Mouse (Mus musculus) forebrain, postnatal 0 days (tissue): ENCODE measurements around the gene Fyn. TPM values are rescaled to one million over a fixed set of nuclear protein-coding genes. Genes with fewer than 3 reads are reported as not detected.

ENCODE experiments used
- ATAC-seq: fragments of 200-750 bp; cut with Nextera tagmentation; 2 replicates; pipeline ENCODE4 v1.8.0; 2017; ENCODE audit warnings: mild to moderate bottlenecking, moderate library complexity
- DNase-seq: peaks from one replicate; pipeline ENCODE4 v3.0.0-alpha.2; 2015
- H3K27ac ChIP-seq: fragments of 300-500 bp; sonication (generic); 2 replicates; pipeline ENCODE4 v1.5.1; 2014; ENCODE audit warnings: low read depth, mild to moderate bottlenecking, antibody characterized with exemption, low read length, moderate library complexity, mixed read lengths
- H3K27me3 ChIP-seq: fragments of 300-500 bp; sonication (generic); 2 replicates; pipeline ENCODE4 v1.6.1; 2014; ENCODE audit warnings: mild to moderate bottlenecking, low read length, mixed read lengths; ENCODE audit not compliant: insufficient read depth
- H3K36me3 ChIP-seq: fragments of 300-500 bp; sonication (generic); 2 replicates; pipeline ENCODE4 v1.6.1; 2014; ENCODE audit warnings: mild to moderate bottlenecking, moderate library complexity; ENCODE audit not compliant: insufficient read depth
- H3K4me1 ChIP-seq: fragments of 300-500 bp; sonication (generic); 2 replicates; pipeline ENCODE4 v1.6.1; 2014; ENCODE audit warnings: antibody characterized with exemption; ENCODE audit not compliant: insufficient read depth
- H3K4me2 ChIP-seq: fragments of 300-500 bp; sonication (generic); 2 replicates; pipeline ENCODE4 v1.6.1; 2014; ENCODE audit warnings: low read depth, mild to moderate bottlenecking, moderate library complexity
- H3K4me3 ChIP-seq: fragments of 300-500 bp; sonication (generic); 2 replicates; pipeline ENCODE4 v1.5.1; 2014; ENCODE audit warnings: low read depth, low read length, mixed read lengths
- H3K9ac ChIP-seq: fragments of 300-500 bp; sonication (generic); 2 replicates; pipeline ENCODE4 v1.6.1; 2014; ENCODE audit warnings: mild to moderate bottlenecking
- H3K9me3 ChIP-seq: fragments of 300-500 bp; sonication (generic); 2 replicates; pipeline ENCODE4 v1.6.1; 2016; ENCODE audit warnings: low read length
- CTCF ChIP-seq: sonication (generic); IDR thresholded peaks from 2 replicates; pipeline ENCODE4 v1.5.1; 2016; ENCODE audit warnings: antibody characterized with exemption, control low read depth, low read depth
- WGBS: fragments of 180-500 bp; shearing (Covaris S2); extraction: QIAGEN DNeasy Blood & Tissue Kit; methylation state at CpG from one replicate; pipeline ENCODE4 v1.1.7; 2014; 5-methylcytosine and 5-hydroxymethylcytosine counted together
- polyA plus RNA-seq: library from polyadenylated mRNA; unstranded; fragments of >200 nt; fragmentation: Nextera tagmentation; extraction: Ambion mirVana; gene quantifications from 2 replicates; pipeline ENCODE4 v1.2.1, GENCODE M21; 2015
- total RNA-seq: library from RNA; depleted of rRNA; stranded (reverse); fragments of >200 nt; gene quantifications from 2 replicates; pipeline ENCODE4 v1.2.3, GENCODE M21; 2014; rRNA removed

The Fyn gene
- total and polyA plus RNA-seq, 2 experiments from 2014 or later = 85.8 to 155 TPM

GRCm38 (mm10) chr10:39611234-39611633 lies 242.6 kb downstream of the Fyn start:
- ATAC-seq (no peak), DNase-seq (no peak)
- Histone ChIP-seq H3K9me3 (0 out of 2 replicates have a peak, but pooled peaks cover 1% of the 10 kb centered on the region), H3K9ac (no peak overlapping the region), H3K4me3 (no peak overlapping the region), H3K27me3 (no peaks in the 10 kb centered on the region), H3K4me2 (no peak overlapping the region), H3K27ac (no peak overlapping the region), H3K4me1 (no peaks in the 10 kb centered on the region), H3K36me3 (no peaks in the 10 kb centered on the region)
- no peak for TF ChIP-seq CTCF
- WGBS = 52% methylated on average over 3 of the region's 3 CpGs

- Histone ChIP-seq H3K27me3 (no peaks in the 10 kb centered on the region), H3K9ac (no peak overlapping the region), H3K9me3 (no peaks in the 10 kb centered on the region), H3K4me1 (no peaks in the 10 kb centered on the region), H3K36me3 (no peaks in the 10 kb centered on the region), H3K4me2 (no peak overlapping the region), H3K4me3 (no peak overlapping the region), H3K27ac (no peak overlapping the region)
- no peak for TF ChIP-seq CTCF
- no peak for DNase-seq
- WGBS = 60% methylated on average over 2 of the region's 2 CpGs
- ATAC-seq = no peak
Observed at GRCm38 (mm10) chr10:39612131-39612530, 243.5 kb downstream of the Fyn start.

GRCm38 (mm10) chr10:39612633-39612988 lies 244.0 kb downstream of the Fyn start, which contains the start of gene Traf3ip2:
Gene Traf3ip2, plus strand, starts transcription at chr10:39612934.
- no peak for TF ChIP-seq CTCF
- no peaks in the 10 kb centered on the region for H3K36me3 ChIP-seq
- no peak within 1 kb of the TSS for H3K4me3 ChIP-seq
- H3K9me3 ChIP-seq = no peaks in the 10 kb centered on the region
- peak within 1 kb of the TSS; percentile 13; the same call in 1 of the 2 replicates for H3K4me2 ChIP-seq
- H3K4me1 ChIP-seq = no peaks in the 10 kb centered on the region
- 0 out of 2 replicates have a peak within 1 kb of the TSS, but pooled peaks have one; percentile 35 for H3K27ac ChIP-seq
- 55% methylated on average over 4 of the region's 4 CpGs for WGBS
- H3K9ac ChIP-seq = no peak within 1 kb of the TSS
- ATAC-seq (no peak), DNase-seq (no peak)
- H3K27me3 ChIP-seq = no peaks in the 10 kb centered on the region

GRCm38 (mm10) chr10:39612989-39613831 lies 244.6 kb downstream of the Fyn start:
- H3K27me3 ChIP-seq = no peaks in the 10 kb centered on the region
- H3K4me1 ChIP-seq = no peaks in the 10 kb centered on the region
- no peaks in the 10 kb centered on the region for H3K36me3 ChIP-seq
- no peak overlapping the region for H3K9ac ChIP-seq
- 0 out of 2 replicates have a peak overlapping the region, but pooled peaks have one; percentile 35 for H3K27ac ChIP-seq
- no peak overlapping the region for H3K4me3 ChIP-seq
- H3K4me2 ChIP-seq = peak overlapping the region; percentile 13; the same call in 1 of the 2 replicates
- WGBS = 20% methylated on average over 26 of the region's 26 CpGs
- no peaks in the 10 kb centered on the region for H3K9me3 ChIP-seq
- DNase-seq = no peak
- no peak; the same call in 1 of the 2 replicates for ATAC-seq
- no peak for TF ChIP-seq CTCF

- ATAC-seq = no peak
- no peak overlapping the region for H3K9ac ChIP-seq
- DNase-seq = no peak
- WGBS = 10% methylated on average over 2 of the region's 2 CpGs
- no peak overlapping the region for H3K4me3 ChIP-seq
- H3K36me3 ChIP-seq = no peaks in the 10 kb centered on the region
- H3K4me2 ChIP-seq = no peak overlapping the region
- no peaks in the 10 kb centered on the region for H3K27me3 ChIP-seq
- H3K27ac ChIP-seq = no peak overlapping the region
- no peaks in the 10 kb centered on the region for H3K9me3 ChIP-seq
- no peak for TF ChIP-seq CTCF
- H3K4me1 ChIP-seq = no peaks in the 10 kb centered on the region
Observed at GRCm38 (mm10) chr10:39613973-39614372, 245.3 kb downstream of the Fyn start.

GRCm38 (mm10) chr10:39614676-39615075 lies 246.0 kb downstream of the Fyn start:
- H3K9ac ChIP-seq = no peak overlapping the region
- no peaks in the 10 kb centered on the region for H3K9me3 ChIP-seq
- H3K36me3 ChIP-seq = no peaks in the 10 kb centered on the region
- no peak overlapping the region for H3K4me2 ChIP-seq
- peak; percentile 26 for DNase-seq
- no peak overlapping the region for H3K4me3 ChIP-seq
- no peaks in the 10 kb centered on the region for H3K27me3 ChIP-seq
- H3K27ac ChIP-seq = no peak overlapping the region
- peak; percentile 59 for ATAC-seq
- no peak for TF ChIP-seq CTCF
- H3K4me1 ChIP-seq = no peaks in the 10 kb centered on the region
- 23% methylated on average over 6 of the region's 6 CpGs for WGBS

Other genes starting within 250 kb of the Fyn start
- gene Fam229b, start 234.9 kb upstream of the Fyn start, total RNA-seq = 25.8 and 26.1 TPM in 2 replicates
- 43.1 and 47.3 TPM in 2 replicates for gene Fam229b, start 234.9 kb upstream of the Fyn start, polyA plus RNA-seq
- 7.6 and 8.2 TPM in 2 replicates for gene Tube1, start 234.9 kb upstream of the Fyn start, total RNA-seq
- 3.0 and 3.7 TPM in 2 replicates for gene Tube1, start 234.9 kb upstream of the Fyn start, polyA plus RNA-seq
- gene Ccn6, start 205.1 kb upstream of the Fyn start, total RNA-seq = 1.9 TPM in 1 of 2 replicates, not detected in the other
- 0.18 and 0.21 TPM in 2 replicates for gene Ccn6, start 205.1 kb upstream of the Fyn start, polyA plus RNA-seq
- gene Traf3ip2, start 244.1 kb downstream of the Fyn start, total RNA-seq = 0.24 and 0.77 TPM in 2 replicates
- gene Traf3ip2, start 244.1 kb downstream of the Fyn start, polyA plus RNA-seq = 4.8 and 6.0 TPM in 2 replicates